Mouse (Mus musculus): ENCODE results near the gene Foxn3. TPM values are rescaled to one million over a fixed set of nuclear protein-coding genes. Genes with fewer than 3 reads are reported as not detected.
A peak's percentile ranks its signal among the peaks of the same experiment; 100 is the strongest.

Gene Foxn3
- polyA plus RNA-seq, 1 experiment from 2014 or later: 18.6 TPM

GRCm38 (mm10) chr12:99308541-99309089 lies 254.8 kb downstream of the Foxn3 start:
- ATAC-seq (ENCODE audit: insufficient read depth): 0 out of 2 replicates have a peak, but pooled peaks have one; percentile 27
- no peaks in the 10 kb centered on the region for H3K36me3 ChIP-seq (replicated peaks)
- H3K9me3 ChIP-seq (replicated peaks): no peaks in the 10 kb centered on the region
- H3K4me1 ChIP-seq (replicated peaks): peaks cover 14% of the 10 kb centered on the region
- H3K9ac ChIP-seq: no peak overlapping the region
- peak overlapping the region; percentile 20; the same call in 1 of the 2 replicates for H3K4me2 ChIP-seq
- no peak overlapping the region for H3K4me3 ChIP-seq (replicated peaks)
- no peak overlapping the region for H3K27ac ChIP-seq (replicated peaks)
- 75% methylated on average over 11 of the region's 11 CpGs for WGBS (ENCODE audit: insufficient replicate concordance)
- H3K27me3 ChIP-seq: no peaks in the 10 kb centered on the region

GRCm38 (mm10) chr12:99306536-99307204 lies 256.7 kb downstream of the Foxn3 start:
- 45% methylated on average over 6 of the region's 6 CpGs for WGBS (ENCODE audit: insufficient replicate concordance)
- no peak overlapping the region for H3K9ac ChIP-seq
- H3K27ac ChIP-seq (replicated peaks): no peak overlapping the region
- no peaks in the 10 kb centered on the region for H3K9me3 ChIP-seq (replicated peaks)
- H3K36me3 ChIP-seq (replicated peaks): no peaks in the 10 kb centered on the region
- peaks cover 14% of the 10 kb centered on the region for H3K4me1 ChIP-seq (replicated peaks)
- no peak overlapping the region for H3K4me2 ChIP-seq
- no peaks in the 10 kb centered on the region for H3K27me3 ChIP-seq
- no peak for ATAC-seq (ENCODE audit: insufficient read depth)
- no peak overlapping the region for H3K4me3 ChIP-seq (replicated peaks)

GRCm38 (mm10) chr12:99305784-99306535 lies 257.4 kb downstream of the Foxn3 start:
- 43% methylated on average over 14 of the region's 14 CpGs for WGBS (ENCODE audit: insufficient replicate concordance)
- no peak for ATAC-seq (ENCODE audit: insufficient read depth)
- Histone ChIP-seq H3K4me3 (replicated peaks) (no peak overlapping the region), H3K4me1 (replicated peaks) (peaks cover 14% of the 10 kb centered on the region), H3K4me2 (no peak overlapping the region), H3K36me3 (replicated peaks) (no peaks in the 10 kb centered on the region), H3K9me3 (replicated peaks) (no peaks in the 10 kb centered on the region), H3K9ac (no peak overlapping the region), H3K27ac (replicated peaks) (no peak overlapping the region), H3K27me3 (no peaks in the 10 kb centered on the region)

- 61% methylated on average over 2 of the region's 2 CpGs for WGBS (ENCODE audit: insufficient replicate concordance)
- no peak for ATAC-seq (ENCODE audit: insufficient read depth)
- no peak overlapping the region for H3K4me2 ChIP-seq
Observed at GRCm38 (mm10) chr12:99305324-99305723, 258.1 kb downstream of the Foxn3 start.

GRCm38 (mm10) chr12:99304056-99304455 lies 259.3 kb downstream of the Foxn3 start:
- WGBS (ENCODE audit: insufficient replicate concordance): 86% methylated on average over 5 of the region's 5 CpGs
- ATAC-seq (ENCODE audit: insufficient read depth): no peak
- H3K4me1 ChIP-seq (replicated peaks): peaks cover 17% of the 10 kb centered on the region
- H3K4me3 ChIP-seq (replicated peaks): no peak overlapping the region
- no peak overlapping the region for H3K27ac ChIP-seq (replicated peaks)
- no peak overlapping the region for H3K9ac ChIP-seq
- H3K27me3 ChIP-seq: no peaks in the 10 kb centered on the region
- H3K36me3 ChIP-seq (replicated peaks): no peaks in the 10 kb centered on the region
- no peak overlapping the region for H3K4me2 ChIP-seq
- H3K9me3 ChIP-seq (replicated peaks): no peaks in the 10 kb centered on the region

More at GRCm38 (mm10) chr12:99305324-99305723, 258.1 kb downstream of the Foxn3 start:
- H3K4me3 ChIP-seq (replicated peaks): no peak overlapping the region
- H3K27ac ChIP-seq (replicated peaks): no peak overlapping the region
- no peaks in the 10 kb centered on the region for H3K27me3 ChIP-seq
- H3K9me3 ChIP-seq (replicated peaks): no peaks in the 10 kb centered on the region
- peaks cover 14% of the 10 kb centered on the region for H3K4me1 ChIP-seq (replicated peaks)
- H3K9ac ChIP-seq: no peak overlapping the region
- no peaks in the 10 kb centered on the region for H3K36me3 ChIP-seq (replicated peaks)

GRCm38 (mm10) chr12:99303581-99303980 lies 259.8 kb downstream of the Foxn3 start:
- no peaks in the 10 kb centered on the region for H3K9me3 ChIP-seq (replicated peaks)
- peaks cover 17% of the 10 kb centered on the region for H3K4me1 ChIP-seq (replicated peaks)
- H3K27ac ChIP-seq (replicated peaks): no peak overlapping the region
- H3K4me3 ChIP-seq (replicated peaks): no peak overlapping the region
- H3K27me3 ChIP-seq: no peaks in the 10 kb centered on the region
- no peaks in the 10 kb centered on the region for H3K36me3 ChIP-seq (replicated peaks)
- H3K9ac ChIP-seq: no peak overlapping the region
- ATAC-seq (ENCODE audit: insufficient read depth): no peak
- no peak overlapping the region for H3K4me2 ChIP-seq
- WGBS (ENCODE audit: insufficient replicate concordance): 67% methylated on average over 6 of the region's 6 CpGs

- H3K4me3 ChIP-seq (replicated peaks): no peak overlapping the region
- H3K4me1 ChIP-seq (replicated peaks): peaks cover 13% of the 10 kb centered on the region; the same call in 1 of the 2 replicates
- H3K27me3 ChIP-seq: no peaks in the 10 kb centered on the region
- no peak for ATAC-seq (ENCODE audit: insufficient read depth)
- H3K27ac ChIP-seq (replicated peaks): no peak overlapping the region
- H3K36me3 ChIP-seq (replicated peaks): no peaks in the 10 kb centered on the region
- no peak overlapping the region for H3K4me2 ChIP-seq
- no peak overlapping the region for H3K9ac ChIP-seq
- WGBS (ENCODE audit: insufficient replicate concordance): 46% methylated on average over 4 of the region's 4 CpGs
- H3K9me3 ChIP-seq (replicated peaks): no peaks in the 10 kb centered on the region
Observed at GRCm38 (mm10) chr12:99299900-99300299, 263.5 kb downstream of the Foxn3 start.

GRCm38 (mm10) chr12:99298851-99299600 lies 264.4 kb downstream of the Foxn3 start:
- Histone ChIP-seq H3K4me2 (no peak overlapping the region), H3K36me3 (replicated peaks) (no peaks in the 10 kb centered on the region), H3K9me3 (replicated peaks) (no peaks in the 10 kb centered on the region), H3K9ac (no peak overlapping the region), H3K27me3 (no peaks in the 10 kb centered on the region), H3K27ac (replicated peaks) (no peak overlapping the region), H3K4me1 (replicated peaks) (peaks cover 18% of the 10 kb centered on the region; the same call in 1 of the 2 replicates), H3K4me3 (replicated peaks) (no peak overlapping the region)
- ATAC-seq (ENCODE audit: insufficient read depth): no peak
- 61% methylated on average over 12 of the region's 12 CpGs for WGBS (ENCODE audit: insufficient replicate concordance)

- Histone ChIP-seq H3K9me3 (replicated peaks) (no peaks in the 10 kb centered on the region), H3K4me3 (replicated peaks) (no peak overlapping the region), H3K36me3 (replicated peaks) (no peaks in the 10 kb centered on the region), H3K4me1 (replicated peaks) (peaks cover 18% of the 10 kb centered on the region; the same call in 1 of the 2 replicates), H3K4me2 (no peak overlapping the region), H3K9ac (no peak overlapping the region), H3K27ac (replicated peaks) (no peak overlapping the region), H3K27me3 (no peaks in the 10 kb centered on the region)
- 60% methylated on average over 6 of the region's 6 CpGs for WGBS (ENCODE audit: insufficient replicate concordance)
- no peak for ATAC-seq (ENCODE audit: insufficient read depth)
Observed at GRCm38 (mm10) chr12:99298242-99298641, 265.1 kb downstream of the Foxn3 start.

- Histone ChIP-seq H3K9me3 (replicated peaks) (no peaks in the 10 kb centered on the region), H3K4me3 (replicated peaks) (no peak overlapping the region), H3K36me3 (replicated peaks) (no peaks in the 10 kb centered on the region), H3K4me1 (replicated peaks) (peaks cover 18% of the 10 kb centered on the region; the same call in 1 of the 2 replicates), H3K4me2 (no peak overlapping the region), H3K27me3 (no peaks in the 10 kb centered on the region), H3K9ac (no peak overlapping the region), H3K27ac (replicated peaks) (no peak overlapping the region)
- ATAC-seq (ENCODE audit: insufficient read depth): no peak
- WGBS (ENCODE audit: insufficient replicate concordance): 42% methylated on average over 2 of the region's 2 CpGs
Observed at GRCm38 (mm10) chr12:99297792-99298191, 265.6 kb downstream of the Foxn3 start.

- no peak for ATAC-seq (ENCODE audit: insufficient read depth)
- peaks cover 5% of the 10 kb centered on the region; the same call in 1 of the 2 replicates for H3K4me1 ChIP-seq (replicated peaks)
- H3K36me3 ChIP-seq (replicated peaks): no peaks in the 10 kb centered on the region
- no peak overlapping the region for H3K4me2 ChIP-seq
- 57% methylated on average over 7 of the region's 7 CpGs for WGBS (ENCODE audit: insufficient replicate concordance)
- H3K4me3 ChIP-seq (replicated peaks): no peak overlapping the region
- H3K9ac ChIP-seq: no peak overlapping the region
- H3K9me3 ChIP-seq (replicated peaks): no peaks in the 10 kb centered on the region
- no peak overlapping the region for H3K27ac ChIP-seq (replicated peaks)
- no peaks in the 10 kb centered on the region for H3K27me3 ChIP-seq
Observed at GRCm38 (mm10) chr12:99293532-99293931, 269.9 kb downstream of the Foxn3 start.
